Mouse (Mus musculus) stomach, postnatal 0 days (tissue): ENCODE results near the gene Crtc3. TPM values are rescaled to one million over a fixed set of nuclear protein-coding genes. Genes with fewer than 3 reads are reported as not detected.

Source experiments
- ATAC-seq: fragments of 200-750 bp; cut with Nextera tagmentation; 2 replicates; pipeline ENCODE4 v1.8.0; 2017; ENCODE audit not compliant: low FRiP score, low TSS enrichment
- DNase-seq: peaks from one replicate; pipeline ENCODE4 v3.0.0-alpha.2; 2016; ENCODE audit warnings: low spot score
- H3K27ac ChIP-seq: fragments of 300-500 bp; sonication (generic); replicated peaks from 2 replicates; pipeline ENCODE4 v1.5.1; 2014; ENCODE audit warnings: mild to moderate bottlenecking, control low read depth
- H3K27me3 ChIP-seq: fragments of 300-500 bp; sonication (generic); 2 replicates; pipeline ENCODE4 v1.6.1; 2014; ENCODE audit warnings: low read length; ENCODE audit not compliant: control insufficient read depth, insufficient read depth
- H3K36me3 ChIP-seq: fragments of 300-500 bp; sonication (generic); 2 replicates; pipeline ENCODE4 v1.6.1; 2014; ENCODE audit warnings: low read length, mixed read lengths; ENCODE audit not compliant: control insufficient read depth, insufficient read depth
- H3K4me1 ChIP-seq: fragments of 300-500 bp; sonication (generic); replicated peaks from 2 replicates; pipeline ENCODE4 v1.6.1; 2014; ENCODE audit warnings: antibody characterized with exemption; ENCODE audit not compliant: control insufficient read depth, insufficient read depth
- H3K4me2 ChIP-seq: fragments of 300-500 bp; sonication (generic); replicated peaks from 2 replicates; pipeline ENCODE4 v1.6.1; 2014; ENCODE audit warnings: low read depth, mild to moderate bottlenecking, control low read depth, moderate library complexity
- H3K4me3 ChIP-seq: fragments of 300-500 bp; sonication (generic); 2 replicates; pipeline ENCODE4 v1.5.1; 2014; ENCODE audit warnings: low read depth, low read length, control low read depth
- H3K9ac ChIP-seq: fragments of 300-500 bp; sonication (generic); 2 replicates; pipeline ENCODE4 v1.6.1; 2014; ENCODE audit warnings: mild to moderate bottlenecking, low read length, control low read depth, mixed read lengths
- H3K9me3 ChIP-seq: fragments of 300-500 bp; sonication (generic); 2 replicates; pipeline ENCODE4 v1.6.1; 2016; ENCODE audit warnings: low read length; ENCODE audit not compliant: control insufficient read depth
- CTCF ChIP-seq: IDR thresholded peaks from 2 replicates; pipeline ENCODE4 v1.5.1; 2016; ENCODE audit warnings: antibody characterized with exemption, low read depth, mild to moderate bottlenecking, moderate library complexity
- EP300 ChIP-seq: optimal IDR thresholded peaks from 2 replicates; pipeline ENCODE3; 2016; ENCODE audit warnings: antibody characterized with exemption
- WGBS: fragments of 180-500 bp; shearing (Covaris S2); extraction: QIAGEN DNeasy Blood & Tissue Kit; methylation state at CpG from one replicate; pipeline ENCODE4 v1.1.7; 2014; 5-methylcytosine and 5-hydroxymethylcytosine counted together
- polyA plus RNA-seq: library from polyadenylated mRNA; unstranded; fragments of >200 nt; fragmentation: Nextera tagmentation; extraction: Ambion mirVana; gene quantifications from 2 replicates; pipeline ENCODE4 v1.2.1, GENCODE M21; 2015

The Crtc3 gene
- polyA plus RNA-seq, 1 experiment from 2014 or later, result 8.8 TPM

DNA sequence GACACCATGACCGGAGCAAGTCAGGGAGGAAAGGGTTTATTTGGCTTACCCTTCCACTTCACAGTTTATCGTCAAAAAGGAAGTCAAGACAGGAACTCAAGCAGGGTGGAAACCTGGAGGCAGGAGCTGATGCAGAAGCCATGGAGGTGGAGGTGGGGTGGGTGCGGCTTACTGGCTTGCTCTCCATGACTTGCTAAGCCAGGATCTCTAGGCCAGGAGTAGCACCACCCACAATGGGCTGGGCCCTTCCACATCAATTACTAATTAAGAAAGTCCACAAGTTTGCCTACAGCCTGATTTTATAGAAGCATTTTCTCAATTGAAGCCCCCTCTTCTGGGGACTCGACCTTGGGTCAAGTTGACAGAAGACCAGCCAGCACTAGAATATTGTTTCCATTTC, 15.4 kb upstream of the Crtc3 start:
- no peak for DNase-seq
- WGBS, result 73% methylated on average over 4 of the region's 4 CpGs
- no peaks in the 10 kb centered on the region for H3K27me3 ChIP-seq
- H3K9ac ChIP-seq, result no peak overlapping the region
- no peak for TF ChIP-seq EP300
- TF ChIP-seq CTCF, result no peak
- no peaks in the 10 kb centered on the region for H3K4me1 ChIP-seq
- ATAC-seq, result no peak
- no peak overlapping the region for H3K4me3 ChIP-seq
- H3K4me2 ChIP-seq, result no peak overlapping the region
- H3K9me3 ChIP-seq, result no peaks in the 10 kb centered on the region
- no peaks in the 10 kb centered on the region for H3K36me3 ChIP-seq
- H3K27ac ChIP-seq, result no peak overlapping the region

DNA sequence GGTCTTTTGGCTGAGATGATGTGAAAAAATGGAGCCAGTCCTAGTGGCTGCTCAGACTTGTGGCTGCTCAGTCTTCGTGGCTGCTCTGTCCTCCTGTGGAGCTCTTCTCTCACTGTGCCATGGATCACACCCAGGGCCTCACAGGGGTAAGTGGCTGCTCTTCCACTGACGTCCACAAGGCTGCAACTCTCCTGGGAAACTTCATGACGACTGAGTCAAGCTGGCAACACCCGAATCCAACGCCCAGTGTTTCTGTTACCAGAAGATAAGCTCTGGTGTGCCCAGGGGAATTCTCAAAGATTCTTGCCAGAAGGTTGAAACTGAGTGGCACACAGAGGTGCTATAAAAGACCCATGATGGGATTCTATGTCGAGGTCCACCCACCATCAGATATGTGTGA, 13.8 kb upstream of the Crtc3 start:
- TF ChIP-seq CTCF, result peak; percentile 10; the same call in 1 of the 2 replicates
- no peak for TF ChIP-seq EP300
- Histone ChIP-seq H3K36me3 (no peaks in the 10 kb centered on the region), H3K4me1 (no peaks in the 10 kb centered on the region), H3K9me3 (no peaks in the 10 kb centered on the region), H3K4me3 (no peak overlapping the region), H3K9ac (no peak overlapping the region), H3K4me2 (no peak overlapping the region), H3K27ac (no peak overlapping the region), H3K27me3 (no peaks in the 10 kb centered on the region)
- ATAC-seq (peak; percentile 24; the same call in 1 of the 2 replicates), DNase-seq (no peak)
- WGBS, result 67% methylated on average over 6 of the region's 6 CpGs

DNA sequence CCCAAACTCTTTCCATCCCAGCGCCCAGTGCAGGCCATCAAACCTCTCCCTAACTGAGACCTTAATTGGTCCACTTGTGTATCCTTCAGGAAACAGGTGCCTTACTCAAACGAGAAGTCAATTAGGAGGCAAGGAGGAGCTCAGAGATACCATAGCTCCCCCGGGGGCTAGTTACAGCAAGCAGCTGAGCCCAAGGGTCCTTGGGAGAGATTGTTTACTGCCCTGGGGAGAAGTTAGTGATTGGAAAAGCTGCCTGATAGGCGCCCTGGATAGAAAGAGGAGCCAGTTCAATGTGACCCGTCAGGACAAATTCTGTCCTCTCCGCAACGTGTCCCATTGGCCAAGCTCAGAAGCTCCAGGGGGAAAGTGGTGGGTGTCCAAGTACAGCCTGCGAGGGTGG, 11.0 kb upstream of the Crtc3 start:
- TF ChIP-seq CTCF, result no peak
- no peak for TF ChIP-seq EP300
- ATAC-seq (no peak), DNase-seq (no peak)
- H3K4me2 ChIP-seq, result no peak overlapping the region
- no peak overlapping the region for H3K4me3 ChIP-seq
- WGBS, result 67% methylated on average over 8 of the region's 8 CpGs
- no peaks in the 10 kb centered on the region for H3K36me3 ChIP-seq
- H3K9me3 ChIP-seq, result no peaks in the 10 kb centered on the region
- no peaks in the 10 kb centered on the region for H3K27me3 ChIP-seq
- H3K4me1 ChIP-seq, result no peaks in the 10 kb centered on the region
- no peak overlapping the region for H3K9ac ChIP-seq
- H3K27ac ChIP-seq, result no peak overlapping the region

DNA sequence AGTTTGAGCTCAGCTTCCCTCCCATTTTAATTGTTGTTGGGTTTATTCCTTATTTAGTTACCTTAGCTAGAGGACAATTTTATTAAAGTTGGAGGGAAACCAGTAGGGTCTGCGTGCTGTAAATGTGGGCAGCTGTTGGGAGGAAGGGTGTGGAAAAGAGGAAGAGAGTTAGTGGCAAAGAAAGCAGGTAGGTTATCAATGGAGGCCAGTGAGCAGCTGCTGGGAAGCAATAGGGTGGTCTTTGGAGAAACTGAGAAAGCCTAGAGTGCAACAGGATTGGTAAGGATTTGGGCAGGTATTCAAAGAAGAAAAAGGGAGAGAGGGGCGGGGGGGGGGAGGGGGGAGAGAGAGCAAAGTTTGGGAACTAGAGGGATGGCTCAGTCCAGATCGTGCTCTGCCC, 10.3 kb upstream of the Crtc3 start:
- ATAC-seq (no peak), DNase-seq (no peak)
- H3K9ac ChIP-seq, result no peak overlapping the region
- H3K4me1 ChIP-seq, result no peaks in the 10 kb centered on the region
- no peaks in the 10 kb centered on the region for H3K36me3 ChIP-seq
- 73% methylated on average over 3 of the region's 3 CpGs for WGBS
- no peak for TF ChIP-seq EP300
- no peak for TF ChIP-seq CTCF
- no peak overlapping the region for H3K27ac ChIP-seq
- no peaks in the 10 kb centered on the region for H3K27me3 ChIP-seq
- no peaks in the 10 kb centered on the region for H3K9me3 ChIP-seq
- H3K4me2 ChIP-seq, result no peak overlapping the region
- no peak overlapping the region for H3K4me3 ChIP-seq

GRCm38 (mm10) chr7:80697859-80698258, 9.2 kb upstream of the Crtc3 start:
- Histone ChIP-seq H3K27ac (no peak overlapping the region), H3K9me3 (no peaks in the 10 kb centered on the region), H3K9ac (no peak overlapping the region), H3K4me3 (no peak overlapping the region), H3K4me2 (no peak overlapping the region), H3K4me1 (no peaks in the 10 kb centered on the region), H3K27me3 (no peaks in the 10 kb centered on the region), H3K36me3 (no peaks in the 10 kb centered on the region)
- ATAC-seq (no peak), DNase-seq (no peak)
- 66% methylated on average over 5 of the region's 5 CpGs for WGBS
- TF ChIP-seq EP300 (no peak), CTCF (no peak)

DNA sequence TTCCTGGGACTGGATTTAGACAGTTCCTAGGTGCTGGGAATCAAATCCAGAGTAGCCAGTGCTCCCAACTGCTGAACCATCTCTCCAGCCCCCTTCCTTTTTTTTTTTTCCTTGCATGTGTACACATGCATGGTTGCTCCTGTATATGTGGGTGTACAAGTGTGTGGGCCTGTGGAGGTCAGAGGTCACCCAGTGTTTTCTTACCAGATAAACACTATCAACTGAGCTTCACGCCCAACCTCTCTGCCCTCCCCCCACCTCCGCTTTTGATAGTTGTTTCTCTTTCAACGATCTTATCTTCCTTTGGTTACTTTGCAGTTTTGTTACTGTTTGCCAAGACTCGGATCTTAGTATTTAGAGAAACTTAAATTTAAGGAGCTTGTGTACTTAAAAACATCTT, 8.2 kb upstream of the Crtc3 start:
- H3K4me1 ChIP-seq, result no peaks in the 10 kb centered on the region
- no peak overlapping the region for H3K4me3 ChIP-seq
- DNase-seq, result peak; percentile 27
- H3K9ac ChIP-seq, result no peak overlapping the region
- no peak overlapping the region for H3K27ac ChIP-seq
- no peaks in the 10 kb centered on the region for H3K9me3 ChIP-seq
- no peak for ATAC-seq
- TF ChIP-seq CTCF, result no peak
- no peak for TF ChIP-seq EP300
- no peak overlapping the region for H3K4me2 ChIP-seq
- no peaks in the 10 kb centered on the region for H3K36me3 ChIP-seq
- 36% methylated on average over 4 of the region's 4 CpGs for WGBS
- no peaks in the 10 kb centered on the region for H3K27me3 ChIP-seq
